10 mouse cellular contexts compared by ENCODE assay signal in the genomic region with DNA sequence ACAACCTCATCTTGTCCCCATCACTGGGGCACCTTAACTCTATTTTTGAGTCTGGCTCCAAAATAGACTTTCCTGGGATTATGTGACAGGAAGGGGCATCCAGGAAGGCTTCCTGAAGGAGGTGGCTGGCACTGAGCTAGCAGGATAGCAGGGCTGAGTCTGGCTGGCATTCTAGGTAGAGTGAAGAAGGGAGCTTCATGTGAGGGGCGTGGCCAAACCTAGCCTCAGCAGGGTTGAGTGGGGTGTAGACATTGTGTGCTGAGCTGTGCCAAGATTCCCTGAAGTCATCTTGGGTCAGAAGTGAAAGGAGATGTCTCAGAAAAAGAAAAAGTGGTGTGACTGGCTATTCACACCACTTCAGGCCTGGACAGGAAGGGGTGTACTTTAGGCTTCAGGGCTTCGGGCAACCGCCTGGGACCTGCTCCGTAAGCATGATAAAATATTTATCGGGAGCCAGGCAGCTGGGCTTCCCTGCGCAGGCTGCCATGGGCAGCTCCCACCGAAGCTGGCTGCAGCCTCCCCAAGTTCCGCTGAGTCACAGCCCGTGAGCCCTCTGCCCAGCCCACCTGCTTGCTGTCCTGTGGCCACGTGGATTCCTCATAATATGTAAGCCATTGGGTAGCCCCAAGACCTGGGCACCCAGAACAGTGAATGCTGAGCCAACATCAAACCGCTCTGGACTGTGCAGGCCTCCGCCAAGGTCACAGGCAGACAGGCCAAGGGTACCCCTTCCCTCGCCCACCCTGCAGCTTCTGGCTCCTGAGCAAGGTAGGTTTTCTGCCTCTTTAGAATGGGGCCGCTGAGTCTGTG. TPM values are rescaled to one million over a fixed set of nuclear protein-coding genes. Genes with fewer than 3 reads are reported as not detected.
DNase-seq lines count a peak whose midpoint lies in the region; ATAC-seq and TF ChIP-seq lines count a peak whose summit lies in the region.
"Had no signal": no experiment of that assay in that cellular context is flagged by ENCODE, and none has a peak within 500 bp of the region (broad histone marks: within the 10 kb centered on the region; RNA-seq: fewer than 3 reads in every experiment).

Gene Prr5 (plus strand): TSS at position 683 of the 810 bp plus-strand sequence.

- peaks cover 14% of the 10 kb centered on the region for H3K27me3 ChIP-seq in heart, embryonic 10.5 days (ENCODE audit: insufficient read depth, poor library complexity, severe bottlenecking)
- no peaks in the 10 kb centered on the region for H3K27me3 ChIP-seq in hindbrain, embryonic 15.5 days
- 0 out of 2 replicates have a peak, but pooled peaks cover 3% of the 10 kb centered on the region for H3K27me3 ChIP-seq in limb, embryonic 11.5 days (ENCODE audit: control insufficient read depth, insufficient read depth, low read length)
- no peaks in the 10 kb centered on the region for H3K27me3 ChIP-seq in stomach, postnatal 0 days (ENCODE audit: control insufficient read depth, insufficient read depth, low read length)
- no peaks in the 10 kb centered on the region for H3K27me3 ChIP-seq in thymus, adult 2 months (ENCODE audit: control insufficient read depth, insufficient read depth, low read length)

- no peaks in the 10 kb centered on the region for H3K9me3 ChIP-seq in heart, embryonic 10.5 days
- no peaks in the 10 kb centered on the region for H3K9me3 ChIP-seq in hindbrain, embryonic 15.5 days
- H3K9me3 ChIP-seq in limb, embryonic 11.5 days (ENCODE audit: control insufficient read depth, low read length), result no peaks in the 10 kb centered on the region
- no peaks in the 10 kb centered on the region for H3K9me3 ChIP-seq in stomach, postnatal 0 days (ENCODE audit: control insufficient read depth, low read length)
- H3K9me3 ChIP-seq: liver, embryonic 15.5 days had no signal

- no peak for DNase-seq in heart, embryonic 10.5 days (ENCODE audit: low spot score)
- no peak for DNase-seq in heart, adult 18-20 months
- DNase-seq in MEL-GATA-1-ER (ENCODE audit: extremely low read depth, low read depth), result peak; percentile 40
- no peak for DNase-seq in limb, embryonic 11.5 days (ENCODE audit: low spot score)
- DNase-seq in stomach, postnatal 0 days (ENCODE audit: low spot score), result no peak
- no peak for DNase-seq in thymus, adult 2 months
- no peak for DNase-seq in gastrocnemius, postnatal 36 days

- WGBS in heart, embryonic 10.5 days, result 69% methylated on average over 14 of the region's 14 CpGs
- WGBS in hindbrain, embryonic 15.5 days, result 69% methylated on average over 14 of the region's 14 CpGs
- WGBS in limb, embryonic 11.5 days, result 84% methylated on average over 14 of the region's 14 CpGs
- 48% methylated on average over 14 of the region's 14 CpGs for WGBS in stomach, postnatal 0 days
- WGBS in thymus, adult 2 months, result 78% methylated on average over 14 of the region's 14 CpGs

- TF ChIP-seq CTCF in stomach, postnatal 0 days (IDR thresholded peaks at IDR 0.05; ENCODE audit: low read depth), result no peak
- no peak for TF ChIP-seq CTCF in thymus, adult 2 months (IDR thresholded peaks at IDR 0.05; ENCODE audit: borderline replicate concordance, control insufficient read depth, extremely low read depth, insufficient read depth, low read length, poor library complexity)

- peaks cover 62% of the 10 kb centered on the region for H3K4me1 ChIP-seq in heart, embryonic 10.5 days
- peaks cover 48% of the 10 kb centered on the region for H3K4me1 ChIP-seq in hindbrain, embryonic 15.5 days (replicated peaks)
- peaks cover 7% of the 10 kb centered on the region for H3K4me1 ChIP-seq in limb, embryonic 11.5 days (ENCODE audit: control insufficient read depth, insufficient read depth, low read length)
- peaks cover 4% of the 10 kb centered on the region; the same call in 1 of the 2 replicates for H3K4me1 ChIP-seq in stomach, postnatal 0 days (replicated peaks; ENCODE audit: control insufficient read depth, insufficient read depth)
- H3K4me1 ChIP-seq in thymus, adult 2 months (replicated peaks; ENCODE audit: control insufficient read depth, insufficient read depth, low read length), result no peaks in the 10 kb centered on the region

- H3K4me3 ChIP-seq in heart, embryonic 10.5 days, result no peak within 1 kb of the TSS
- H3K4me3 ChIP-seq in hindbrain, embryonic 15.5 days, result no peak within 1 kb of the TSS
- H3K4me3 ChIP-seq in limb, embryonic 11.5 days (ENCODE audit: low read depth, low read length), result no peak within 1 kb of the TSS
- H3K4me3 ChIP-seq in stomach, postnatal 0 days (ENCODE audit: low read depth, low read length), result no peak within 1 kb of the TSS
- no peak within 1 kb of the TSS for H3K4me3 ChIP-seq in thymus, adult 2 months (ENCODE audit: control insufficient read depth, insufficient read depth, low read length)
- H3K4me3 ChIP-seq: liver, embryonic 15.5 days had no signal

- ATAC-seq in hindbrain, embryonic 15.5 days (ENCODE audit: low FRiP score, low read depth), result no peak
- ATAC-seq in limb, embryonic 11.5 days (ENCODE audit: insufficient number of reproducible peaks, low FRiP score, low TSS enrichment, low read depth), result no peak
- ATAC-seq in stomach, postnatal 0 days (ENCODE audit: low FRiP score, low TSS enrichment), result 0 out of 2 replicates have a peak, but pooled peaks have one; percentile 11

- intact Hi-C loops in gastrocnemius, postnatal 36 days (cut with DNase I), result no loop called here

- no peaks in the 10 kb centered on the region for H3K36me3 ChIP-seq in heart, embryonic 10.5 days
- no peaks in the 10 kb centered on the region for H3K36me3 ChIP-seq in hindbrain, embryonic 15.5 days
- no peaks in the 10 kb centered on the region for H3K36me3 ChIP-seq in limb, embryonic 11.5 days (ENCODE audit: control insufficient read depth, insufficient read depth, low read length)
- no peaks in the 10 kb centered on the region for H3K36me3 ChIP-seq in stomach, postnatal 0 days (ENCODE audit: control insufficient read depth, insufficient read depth, low read length)
- no peaks in the 10 kb centered on the region for H3K36me3 ChIP-seq in thymus, adult 2 months (ENCODE audit: control insufficient read depth, insufficient read depth, low read length)
- H3K36me3 ChIP-seq: G1E; liver, embryonic 15.5 days had no signal

- no peak for TF ChIP-seq EP300 in stomach, postnatal 0 days (optimal IDR thresholded peaks at IDR 0.05)

- no peak within 1 kb of the TSS for H3K9ac ChIP-seq in hindbrain, embryonic 15.5 days
- no peak within 1 kb of the TSS for H3K9ac ChIP-seq in limb, embryonic 11.5 days (ENCODE audit: low read length)
- no peak within 1 kb of the TSS for H3K9ac ChIP-seq in stomach, postnatal 0 days (ENCODE audit: low read length)
- H3K9ac ChIP-seq: liver, embryonic 15.5 days had no signal

- no peak for TF ChIP-seq POLR2A in thymus, adult 2 months (IDR thresholded peaks at IDR 0.05; ENCODE audit: control insufficient read depth, extremely low read depth, insufficient read depth, low read length, poor library complexity)

- H3K4me2 ChIP-seq in hindbrain, embryonic 15.5 days, result no peak within 1 kb of the TSS
- H3K4me2 ChIP-seq in limb, embryonic 11.5 days (ENCODE audit: low read depth, severe bottlenecking), result no peak within 1 kb of the TSS
- H3K4me2 ChIP-seq in stomach, postnatal 0 days (replicated peaks; ENCODE audit: low read depth), result no peak within 1 kb of the TSS
- H3K4me2 ChIP-seq: liver, embryonic 15.5 days had no signal

- H3K27ac ChIP-seq in heart, embryonic 10.5 days, result 0 out of 2 replicates have a peak within 1 kb of the TSS, but pooled peaks have one; percentile 17
- H3K27ac ChIP-seq in hindbrain, embryonic 15.5 days (replicated peaks), result no peak within 1 kb of the TSS
- H3K27ac ChIP-seq in limb, embryonic 11.5 days (replicated peaks; ENCODE audit: low read depth, low read length), result no peak within 1 kb of the TSS
- no peak within 1 kb of the TSS for H3K27ac ChIP-seq in stomach, postnatal 0 days (replicated peaks)
- H3K27ac ChIP-seq in thymus, adult 2 months (ENCODE audit: control insufficient read depth, insufficient read depth, low read length), result no peak within 1 kb of the TSS
- H3K27ac ChIP-seq: liver, embryonic 15.5 days had no signal

RNA-seq across cellular contexts. Expression of gene Prr5, which starts in this region (rescaled TPM):
- polyA plus RNA-seq in heart, embryonic 10.5 days (2016; fragmentation: Nextera tagmentation; extraction: Ambion mirVana), result 30.6 and 33.1 TPM in 2 replicates
- total RNA-seq in heart, adult 18-20 months (2021), result 1 to 10 TPM; 4.3 to 6.2 TPM
- polyA plus RNA-seq in hindbrain, embryonic 15.5 days (2015; fragmentation: Nextera tagmentation; extraction: Ambion mirVana), result 27.1 and 31.3 TPM in 2 replicates
- 13.2 and 14.4 TPM in 2 replicates for polyA plus RNA-seq in limb, embryonic 11.5 days (2014; fragmentation: Nextera tagmentation; extraction: Ambion mirVana)
- 18.2 and 20.3 TPM in 2 replicates for polyA plus RNA-seq in stomach, postnatal 0 days (2015; fragmentation: Nextera tagmentation; extraction: Ambion mirVana)
- 9.0 and 10.3 TPM in 2 replicates for polyA plus RNA-seq in thymus, adult 2 months (2012; rRNA removed)
- total RNA-seq in gastrocnemius, postnatal 36 days (2021), result 1 to 10 TPM; 3.4 to 3.5 TPM
- total RNA-seq: G1E had no signal
- polyA plus RNA-seq: G1E had no signal
